Mouse (Mus musculus) cerebellum, adult 9-10 months (tissue): ENCODE data around the gene Ehmt2.
"Not testable (repeated sequence)": the region's sequence is repeated elsewhere in the genome, so short reads cannot be mapped to it uniquely, and the experiment has no call there.

ENCODE experiments used
- DNase-seq: peaks from one replicate; pipeline ENCODE4 v3.0.0; 2022

Gene Ehmt2

DNA sequence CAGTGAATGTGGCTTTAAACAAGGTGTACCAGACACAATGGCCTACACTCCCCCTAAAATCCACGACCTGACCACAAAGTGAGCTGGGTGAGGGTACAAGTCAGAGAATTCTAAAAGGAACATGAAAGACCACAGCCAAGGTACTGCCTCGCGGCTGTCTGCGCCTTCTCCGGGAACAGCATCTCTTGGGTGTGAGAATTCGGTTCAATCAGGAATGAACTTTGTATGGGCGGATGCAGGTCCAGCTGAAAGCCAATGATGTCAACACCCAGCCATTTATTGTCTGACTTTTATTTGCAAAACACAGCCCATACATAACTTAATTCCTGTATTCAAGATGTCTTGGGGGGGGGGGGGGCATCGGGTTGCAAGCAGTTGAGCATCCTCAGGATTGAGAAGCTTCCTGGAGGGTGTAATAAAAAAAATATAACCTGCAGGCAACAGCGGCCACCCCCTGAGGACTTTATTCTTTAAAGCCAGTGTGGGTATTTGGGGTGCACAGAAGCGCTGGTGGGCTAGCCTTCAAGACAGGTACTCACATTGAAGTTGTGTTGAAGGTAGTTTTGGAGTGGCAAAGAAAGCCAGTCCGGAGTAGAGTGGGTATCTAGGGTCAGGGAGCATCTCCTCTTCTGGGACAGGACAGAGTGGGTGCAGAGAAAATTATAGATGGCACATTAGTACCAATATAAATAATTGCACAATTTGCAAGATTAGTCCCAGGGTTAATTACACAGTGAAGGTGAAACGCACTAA lies 5.0 kb upstream of the Ehmt2 start:
- DNase-seq = peak; percentile 62

DNA sequence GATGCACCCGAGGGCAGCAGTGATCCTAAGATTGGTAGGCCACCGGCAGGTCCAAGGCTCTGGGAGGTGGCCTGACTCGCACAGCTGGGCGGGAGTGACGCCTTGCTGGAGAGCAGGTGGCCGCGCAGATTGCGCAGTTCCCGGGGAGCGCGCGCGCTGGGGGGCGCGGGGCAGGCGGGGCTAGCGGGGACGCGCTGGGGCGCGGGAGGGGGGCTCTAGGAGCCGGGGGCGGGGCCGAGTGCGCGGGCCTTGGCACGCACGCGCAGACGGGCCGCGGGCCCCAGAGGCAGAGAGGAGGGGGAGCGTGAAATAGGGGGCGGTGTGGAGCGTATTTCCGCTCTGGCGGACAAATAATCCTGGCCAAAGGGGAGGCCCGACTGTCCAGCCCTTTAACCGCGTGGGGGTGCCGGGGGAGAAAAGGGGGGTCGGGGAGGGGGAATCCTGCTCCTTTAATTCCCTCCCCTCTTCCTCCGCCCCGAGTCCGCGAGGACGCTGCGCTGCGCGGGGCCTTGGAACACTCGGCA lies 4.1 kb upstream of the Ehmt2 start:
- DNase-seq = peak; percentile 93

DNA sequence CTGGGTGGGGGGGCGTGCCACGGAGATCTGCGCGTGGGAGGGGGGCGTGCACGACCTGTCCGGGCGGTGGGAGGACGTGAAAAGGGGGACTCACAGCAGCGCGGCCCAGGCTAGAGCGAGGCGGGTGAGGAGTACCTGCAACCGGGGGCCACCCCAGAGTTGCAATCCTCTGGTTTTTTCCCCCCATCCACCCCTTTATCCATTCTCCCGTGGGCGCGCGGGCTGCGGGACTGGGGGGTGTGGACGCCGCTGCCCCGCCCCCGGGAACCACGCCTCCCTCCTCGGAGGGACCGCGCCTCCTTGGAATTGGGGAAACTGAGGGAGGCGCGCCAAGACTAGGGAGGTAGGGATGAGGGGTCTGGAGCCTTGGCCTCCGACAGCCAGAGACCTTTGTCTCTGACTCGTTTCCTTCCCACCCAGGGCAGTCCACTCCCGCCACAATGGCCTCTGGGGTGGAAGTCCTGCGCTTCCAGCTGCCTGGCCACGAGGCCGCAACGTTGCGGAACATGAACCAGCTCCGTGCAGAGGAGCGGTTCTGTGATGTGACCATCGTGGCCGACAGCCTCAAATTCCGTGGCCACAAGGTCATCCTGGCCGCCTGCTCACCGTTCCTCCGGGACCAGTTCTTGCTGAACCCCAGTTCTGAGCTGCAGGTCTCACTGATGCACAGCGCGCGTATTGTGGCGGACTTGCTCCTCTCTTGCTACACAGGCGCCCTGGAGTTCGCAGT lies 3.3 kb upstream of the Ehmt2 start:
- peak; percentile 76 for DNase-seq

DNA sequence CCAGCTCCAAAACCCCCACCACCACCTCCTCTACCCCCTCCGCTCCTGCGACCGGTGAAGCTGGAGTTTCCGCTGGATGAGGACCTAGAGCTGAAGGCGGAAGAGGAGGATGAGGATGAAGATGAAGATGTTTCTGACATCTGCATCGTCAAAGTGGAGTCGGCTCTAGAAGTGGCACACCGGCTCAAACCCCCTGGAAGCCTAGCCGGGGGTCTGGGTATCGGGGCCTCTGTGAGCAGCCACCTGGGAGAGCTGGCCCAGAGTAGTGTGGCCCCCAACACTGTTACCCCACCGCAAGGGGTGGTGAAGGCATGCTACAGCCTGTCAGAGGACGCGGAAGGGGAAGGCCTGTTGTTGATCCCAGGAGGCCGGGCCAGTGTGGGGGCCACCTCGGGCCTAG lies 2.5 kb upstream of the Ehmt2 start:
- no peak for DNase-seq

DNA sequence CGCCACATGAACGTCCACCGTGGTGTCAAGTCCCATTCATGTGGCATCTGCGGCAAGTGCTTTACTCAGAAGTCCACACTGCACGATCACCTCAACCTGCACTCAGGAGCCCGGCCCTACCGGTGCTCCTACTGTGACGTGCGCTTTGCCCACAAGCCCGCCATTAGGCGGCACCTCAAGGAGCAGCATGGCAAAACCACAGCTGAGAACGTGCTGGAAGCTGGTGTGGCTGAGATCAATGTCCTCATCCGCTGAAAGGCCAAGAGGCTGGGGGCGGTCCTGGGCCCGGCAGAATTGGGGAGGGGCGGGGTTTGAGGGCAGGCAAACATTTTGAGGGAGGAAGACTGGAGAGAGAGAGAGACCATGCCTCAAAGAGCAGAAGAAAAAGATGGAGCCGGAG lies 1.9 kb upstream of the Ehmt2 start:
- DNase-seq = peak; percentile 53

DNA sequence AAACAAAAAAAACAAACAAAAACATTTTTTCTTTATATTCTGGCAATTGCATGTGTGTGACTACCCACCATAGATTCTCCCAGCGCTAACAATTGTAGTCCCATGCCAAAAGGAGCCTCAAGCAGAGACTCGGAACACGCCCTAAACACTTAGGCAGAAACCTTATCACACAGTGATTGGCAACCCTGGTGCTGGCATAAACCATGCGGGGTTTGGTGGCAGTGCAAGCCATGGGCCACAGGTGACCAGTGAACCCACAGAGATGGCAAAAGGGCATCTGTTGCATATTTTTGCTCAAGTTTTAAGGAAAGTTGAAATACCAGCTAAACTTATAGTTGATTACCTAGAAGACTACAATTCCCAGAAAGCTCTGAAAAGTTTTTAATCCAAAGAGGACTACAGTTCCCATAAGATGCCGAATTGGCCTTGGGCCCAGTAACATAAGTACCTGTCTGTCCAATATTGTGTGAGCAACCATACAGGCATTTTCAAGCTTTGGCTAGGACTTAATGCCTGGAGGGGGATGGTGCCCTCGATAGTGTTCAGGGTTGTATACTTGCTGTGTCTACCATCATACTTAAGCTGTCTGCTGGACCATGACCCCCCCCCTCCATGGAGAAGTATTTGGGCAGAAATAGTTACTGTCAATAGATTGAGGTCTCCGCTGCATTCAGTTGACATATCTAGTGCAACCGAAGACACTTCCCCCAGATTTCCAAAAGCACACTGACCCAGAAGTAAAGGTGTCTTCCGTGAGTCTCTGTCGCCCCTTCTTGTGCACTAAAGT lies 703 bp upstream of the Ehmt2 start:
- peak; percentile 78 for DNase-seq

DNA sequence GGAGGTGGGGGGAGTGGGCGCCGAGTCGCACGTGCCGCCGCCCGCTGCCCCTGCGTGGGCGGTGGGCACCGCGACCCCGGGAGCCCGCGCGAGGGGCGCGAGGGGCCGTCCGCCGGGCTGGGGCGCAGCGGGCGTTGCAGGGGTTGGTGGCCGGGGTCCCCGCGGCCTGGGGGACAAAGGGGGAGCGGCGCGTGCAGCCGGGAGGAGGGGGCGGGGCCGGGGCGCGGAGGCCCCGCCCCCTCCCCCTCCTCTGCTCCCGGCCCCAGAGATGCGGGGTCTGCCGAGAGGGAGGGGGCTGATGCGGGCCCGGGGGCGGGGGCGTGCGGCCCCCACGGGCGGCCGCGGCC lies 410 bp downstream of the Ehmt2 start:
- no peak for DNase-seq

DNA sequence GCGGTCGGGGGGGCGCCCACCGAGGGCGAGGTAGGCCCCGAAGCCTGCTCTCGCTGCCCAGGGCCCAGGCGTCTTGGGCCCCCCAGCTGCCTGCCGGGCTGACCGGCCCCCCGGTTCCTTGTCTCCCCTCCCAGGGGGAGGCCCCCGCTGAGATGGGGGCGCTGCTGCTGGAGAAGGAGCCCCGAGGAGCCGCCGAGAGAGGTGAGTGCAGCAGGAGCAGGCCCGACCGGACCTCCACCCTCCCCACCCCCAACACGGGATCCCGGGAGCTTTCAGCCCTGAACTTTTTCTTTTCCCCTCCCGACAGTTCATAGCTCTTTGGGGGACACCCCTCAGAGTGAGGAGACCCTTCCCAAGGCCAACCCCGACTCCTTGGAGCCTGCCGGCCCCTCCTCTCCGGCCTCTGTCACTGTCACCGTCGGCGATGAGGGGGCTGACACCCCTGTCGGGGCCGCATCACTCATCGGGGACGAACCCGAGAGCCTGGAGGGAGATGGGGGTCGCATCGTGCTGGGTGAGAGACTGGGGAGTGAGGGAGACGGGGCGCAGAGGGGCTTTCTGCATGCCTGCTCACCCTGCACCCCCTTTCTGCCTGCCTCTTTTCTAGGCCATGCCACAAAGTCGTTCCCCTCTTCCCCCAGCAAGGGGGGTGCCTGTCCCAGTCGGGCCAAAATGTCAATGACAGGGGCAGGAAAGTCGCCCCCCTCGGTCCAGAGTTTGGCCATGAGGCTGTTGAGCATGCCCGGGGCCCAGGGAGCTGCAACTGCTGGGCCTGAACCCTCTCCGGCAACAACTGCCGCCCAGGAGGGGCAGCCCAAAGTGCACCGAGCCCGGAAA lies 1.0 kb downstream of the Ehmt2 start:
- DNase-seq = peak; percentile 63

DNA sequence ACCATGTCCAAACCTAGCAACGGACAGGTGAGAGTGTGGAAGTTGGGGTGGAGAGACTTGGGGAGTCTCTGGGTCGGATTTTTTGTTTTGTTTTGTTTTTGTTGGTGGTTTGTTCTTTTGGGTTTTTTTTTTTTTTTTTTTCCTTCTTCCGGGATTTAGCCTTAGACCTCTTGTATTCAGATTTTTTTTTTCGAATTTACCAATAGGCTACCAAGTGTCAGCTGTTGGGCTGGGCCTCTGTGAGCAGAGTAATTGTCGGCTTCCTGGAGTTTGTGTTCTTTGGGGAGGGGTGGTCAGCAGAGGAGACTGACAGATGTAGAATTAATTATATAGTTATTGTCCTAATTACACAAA lies 1.6 kb downstream of the Ehmt2 start:
- no peak for DNase-seq

DNA sequence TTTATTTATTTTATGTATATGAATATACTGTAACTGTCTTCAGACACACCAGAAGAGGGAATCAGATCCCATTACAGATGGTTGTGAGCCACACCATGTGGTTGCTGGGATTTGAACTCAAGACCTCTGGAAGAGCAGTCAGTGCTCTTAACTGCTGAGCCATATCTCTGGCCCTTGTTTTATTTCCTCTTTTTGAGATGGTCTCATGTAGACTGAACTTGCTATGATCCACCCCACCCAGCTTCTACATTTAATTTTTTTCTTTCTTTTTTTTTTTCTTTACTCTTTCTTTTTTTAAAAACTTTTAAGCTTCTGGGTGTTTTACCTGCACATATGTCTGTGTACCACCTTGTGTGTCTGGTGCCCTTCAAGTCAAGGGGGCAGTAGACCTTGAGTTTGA lies 2.6 kb downstream of the Ehmt2 start:
- DNase-seq = not testable (repeated sequence)

DNA sequence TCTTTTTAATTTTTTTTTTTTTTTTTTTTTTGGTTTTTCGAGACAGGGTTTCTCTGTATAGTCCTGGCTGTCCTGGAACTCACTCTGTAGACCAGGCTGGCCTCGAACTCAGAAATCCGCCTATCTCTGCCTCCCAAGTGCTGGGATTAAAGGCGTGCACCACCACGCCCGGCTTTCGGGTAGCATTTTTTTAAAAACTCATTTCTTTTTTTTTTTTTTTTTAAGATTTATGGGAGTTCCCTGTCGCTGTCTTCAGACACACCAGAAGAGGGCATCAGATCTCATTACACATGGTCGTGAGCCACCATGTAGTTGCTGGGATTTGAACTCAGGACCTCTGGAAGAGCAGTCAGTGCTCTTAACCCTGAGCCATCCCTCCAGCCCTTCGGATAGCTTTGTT lies 3.7 kb downstream of the Ehmt2 start:
- not testable (repeated sequence) for DNase-seq

DNA sequence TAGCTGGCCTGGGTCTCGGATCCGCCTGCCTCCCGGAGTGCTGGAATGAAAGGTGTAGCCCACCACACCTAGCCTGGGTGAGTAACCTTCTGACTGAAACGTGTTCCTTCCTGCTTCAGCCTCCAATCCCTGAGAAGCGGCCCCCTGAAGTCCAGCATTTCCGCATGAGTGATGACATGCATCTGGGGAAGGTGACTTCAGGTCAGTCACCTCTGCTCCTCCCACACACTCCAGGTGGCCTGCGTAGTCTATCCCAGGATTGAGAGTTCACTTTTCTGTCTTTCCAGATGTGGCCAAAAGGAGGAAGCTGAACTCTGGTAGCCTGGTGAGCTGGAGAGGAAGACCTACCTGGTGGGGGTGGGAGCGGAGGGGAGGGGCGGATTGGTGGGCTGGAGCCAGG lies 4.6 kb downstream of the Ehmt2 start:
- no peak for DNase-seq

DNA sequence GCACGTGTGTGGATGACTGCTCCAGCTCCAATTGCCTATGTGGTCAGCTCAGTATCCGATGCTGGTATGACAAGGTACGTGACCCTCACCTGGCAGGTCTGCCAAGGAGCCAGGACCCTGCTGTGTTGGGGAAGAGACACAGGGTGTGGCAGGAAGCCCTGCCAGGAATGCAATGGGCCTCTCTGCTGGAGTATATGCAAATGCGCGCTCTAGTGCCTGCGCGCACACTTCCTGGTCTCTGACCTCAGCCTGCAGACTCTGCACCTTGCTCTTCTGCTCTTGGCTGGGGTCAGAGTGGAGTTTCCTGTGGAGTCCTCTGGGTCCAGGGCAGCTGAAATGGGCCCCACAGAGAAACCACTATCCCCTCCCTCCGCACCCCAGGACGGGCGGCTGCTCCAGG lies 12.7 kb downstream of the Ehmt2 start:
- no peak for DNase-seq

DNA sequence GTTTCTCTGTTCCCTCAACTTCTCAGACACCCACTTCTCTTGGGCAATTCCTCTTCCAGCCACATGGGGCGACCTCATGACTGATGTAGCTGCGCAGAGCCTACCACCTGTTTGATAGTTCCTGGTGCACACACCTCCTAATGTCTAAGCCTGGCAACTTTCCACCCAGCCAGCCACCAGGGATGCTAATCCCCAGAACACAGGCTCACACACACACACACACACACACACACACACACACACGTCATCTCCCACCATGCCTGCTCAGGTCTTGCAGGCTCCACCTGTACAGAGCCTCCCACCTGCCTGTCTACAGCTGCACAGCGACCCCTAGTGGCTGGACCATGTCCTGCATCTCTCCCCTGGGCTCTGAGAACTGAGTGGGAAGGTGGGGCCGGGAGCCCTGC lies 13.7 kb downstream of the Ehmt2 start:
- peak; percentile 80 for DNase-seq

DNA sequence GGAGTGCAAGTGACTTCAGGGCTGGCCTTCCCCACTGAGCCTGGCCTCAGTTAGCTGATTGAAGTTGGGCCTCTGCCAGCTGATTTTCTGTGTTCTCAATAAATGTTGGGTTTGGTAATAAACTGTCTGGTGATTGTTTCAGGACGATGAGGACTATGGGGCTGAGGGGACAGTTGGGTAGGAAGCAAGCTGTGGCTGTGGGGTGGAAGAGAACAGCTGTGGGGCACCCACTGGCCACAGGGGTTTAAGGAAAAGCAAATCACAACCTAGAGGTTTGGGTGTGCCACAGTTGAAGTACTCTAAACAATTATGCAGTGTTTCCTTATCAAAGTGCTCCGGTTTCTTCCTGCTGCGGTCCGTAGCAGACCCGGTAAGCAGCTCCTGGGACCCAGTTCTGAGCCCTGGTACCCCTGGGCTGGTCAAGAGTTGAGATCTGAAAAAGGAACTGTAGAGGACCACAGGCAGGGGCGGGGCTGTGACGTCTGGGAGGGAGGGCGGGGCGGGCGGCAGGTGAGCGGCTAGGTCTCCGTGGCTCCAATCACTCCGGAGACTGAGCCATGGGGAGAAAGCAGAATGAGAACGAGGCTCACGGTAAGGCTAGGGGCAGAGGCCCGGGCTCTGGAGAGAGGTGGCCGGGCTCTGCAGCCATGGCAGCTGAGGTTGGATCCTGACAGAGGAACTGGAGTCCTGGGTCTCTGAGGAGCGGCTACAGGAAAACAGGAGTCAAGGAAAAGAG lies 15.8 kb downstream of the Ehmt2 start, which contains the start of gene Slc44a4:
Slc44a4 (plus strand) TSS at position 537 of the 736 bp plus-strand sequence.
- no peak for DNase-seq

DNA sequence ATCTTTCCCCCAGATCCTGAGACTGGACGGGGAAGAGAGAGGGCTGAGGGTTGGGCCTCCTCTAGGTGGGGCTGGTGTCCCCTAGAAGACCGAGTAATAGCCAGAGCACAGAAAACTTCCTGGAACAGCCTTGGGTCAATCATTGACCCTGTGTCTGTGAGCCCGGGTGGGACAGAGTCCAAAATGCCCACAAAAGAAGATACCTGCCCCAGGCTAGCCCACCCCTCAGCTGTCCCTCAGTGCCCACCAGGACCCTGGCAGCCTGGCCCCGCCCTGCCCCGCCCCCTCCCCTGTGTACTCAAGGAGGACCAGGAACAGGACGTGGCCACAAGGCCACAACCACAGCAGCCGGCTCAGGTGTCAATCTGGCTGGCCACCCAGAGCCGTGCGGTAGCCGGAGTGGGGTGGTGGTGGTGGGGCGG lies 17.2 kb downstream of the Ehmt2 start:
- no peak for DNase-seq

DNA sequence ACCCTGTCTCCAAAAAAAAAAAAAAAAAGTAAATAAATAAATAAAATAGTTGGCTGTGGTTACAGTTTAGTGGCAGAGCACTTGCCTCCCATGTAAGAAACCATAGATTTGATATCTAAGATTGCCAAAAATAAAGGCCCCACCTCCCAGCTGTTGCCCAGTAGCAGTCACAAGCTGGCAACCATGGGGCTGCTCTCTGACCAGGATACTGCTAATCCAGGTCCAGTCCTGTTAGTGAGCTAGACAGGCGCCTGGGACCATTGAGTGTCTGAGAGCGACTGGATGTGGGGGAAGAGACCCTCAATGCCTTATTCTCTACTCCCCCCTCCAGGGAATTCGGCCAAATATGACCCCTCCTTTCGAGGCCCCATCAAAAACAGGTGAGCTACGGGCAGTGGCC lies 18.0 kb downstream of the Ehmt2 start:
- DNase-seq = no peak

DNA sequence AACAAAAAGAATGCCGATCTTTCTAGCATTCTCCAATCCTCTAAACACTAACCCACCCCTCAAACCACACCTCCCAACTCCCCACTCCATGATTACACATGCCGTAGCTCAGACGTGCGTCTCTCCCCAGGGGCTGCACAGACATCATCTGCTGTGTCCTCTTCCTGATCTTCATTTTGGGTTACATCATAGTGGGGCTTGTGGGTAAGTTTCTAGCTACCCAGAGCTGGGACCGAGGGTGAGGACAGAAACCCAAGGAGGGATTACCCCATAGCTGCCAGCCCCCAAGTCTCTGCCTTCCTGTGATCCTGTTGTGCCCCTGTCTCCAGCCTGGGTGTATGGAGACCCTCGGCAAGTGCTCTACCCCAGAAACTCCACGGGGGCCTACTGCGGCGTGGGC lies 18.9 kb downstream of the Ehmt2 start:
- DNase-seq = no peak

DNA sequence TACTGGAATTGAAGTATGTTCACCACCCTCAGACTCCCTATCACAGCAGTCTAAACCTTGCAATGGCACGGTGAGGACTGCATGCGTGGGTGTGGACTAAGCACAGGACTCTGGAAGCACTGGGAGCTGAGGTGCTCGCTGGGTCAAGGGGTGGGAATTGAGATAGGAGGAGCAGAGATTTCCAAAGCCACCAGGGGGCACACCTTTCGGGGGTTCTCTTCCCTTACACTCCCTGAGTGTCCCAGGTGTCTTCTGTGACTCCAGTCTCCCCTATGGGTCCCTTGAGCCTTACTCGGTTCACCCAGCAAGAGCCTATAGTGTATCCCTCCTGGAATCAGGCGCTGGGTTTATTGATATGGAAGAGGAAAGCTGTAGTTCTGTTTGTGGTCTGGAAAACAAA lies 24.7 kb downstream of the Ehmt2 start:
- DNase-seq = no peak

DNA sequence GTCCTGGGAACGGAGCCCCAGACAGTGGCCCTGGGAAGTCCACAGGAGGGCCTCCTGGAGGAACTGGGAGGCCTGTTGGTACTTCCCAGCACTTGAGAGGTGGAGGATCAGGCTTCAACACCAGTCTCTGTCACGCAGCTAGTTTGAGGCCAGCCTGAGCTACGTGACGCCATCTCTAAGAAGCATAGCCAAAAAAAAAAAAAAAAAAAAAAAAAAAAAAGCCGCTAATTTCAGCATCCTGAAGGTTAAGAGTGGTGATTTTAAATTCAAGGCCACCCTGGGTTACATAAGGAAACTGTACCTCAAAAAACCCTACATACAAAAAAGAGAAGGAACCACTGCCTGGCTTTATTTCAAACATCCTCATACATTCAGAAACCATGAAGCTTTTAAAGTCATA lies 26.0 kb downstream of the Ehmt2 start:
- DNase-seq = no peak

DNA sequence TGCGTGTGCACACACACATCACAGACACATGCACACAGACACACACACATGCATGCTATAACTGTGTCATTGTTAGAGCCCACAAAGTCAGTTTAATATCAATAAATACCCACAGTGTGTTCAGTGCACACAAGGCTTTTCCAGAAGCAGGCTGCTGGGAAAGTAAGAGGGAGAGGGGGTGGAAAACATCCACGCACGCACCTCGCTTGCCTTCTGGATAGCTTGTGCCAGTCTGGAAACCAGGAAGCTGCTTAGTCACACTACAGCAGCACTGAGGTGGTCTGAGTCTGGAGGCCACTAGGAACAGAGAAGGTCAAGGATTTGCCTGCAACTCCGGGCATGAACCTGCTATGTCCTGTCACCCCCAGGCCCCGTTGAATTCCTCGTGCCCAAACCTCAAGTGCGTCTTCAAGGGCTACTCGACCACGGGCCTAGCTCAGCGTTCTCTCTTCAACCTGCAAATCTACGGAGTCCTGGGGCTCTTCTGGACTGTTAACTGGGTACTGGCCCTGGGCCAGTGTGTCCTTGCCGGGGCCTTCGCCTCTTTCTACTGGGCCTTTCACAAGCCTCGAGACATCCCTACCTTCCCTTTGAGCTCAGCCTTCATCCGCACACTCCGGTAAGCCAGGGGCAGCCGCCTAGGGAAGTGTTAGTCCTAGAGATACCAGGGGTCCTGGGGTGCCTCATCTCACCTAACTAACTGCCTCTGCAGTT lies 29.2 kb downstream of the Ehmt2 start:
- DNase-seq = no peak
